Mouse (Mus musculus) heart, embryonic 12.5 days (tissue): ENCODE results near the gene Ntng1. TPM values are rescaled to one million over a fixed set of nuclear protein-coding genes. Genes with fewer than 3 reads are reported as not detected.

Experiments used
- polyA plus RNA-seq: library from polyadenylated mRNA; unstranded; fragments of >200 nt; fragmentation: Nextera tagmentation; extraction: Ambion mirVana; gene quantifications from 2 replicates; pipeline ENCODE4 v1.2.1, GENCODE M21; 2016

The Ntng1 gene
- polyA plus RNA-seq, 1 experiment from 2014 or later: 0.26 TPM

Other genes starting within 250 kb of the Ntng1 start
- gene Prmt6, start 107.0 kb upstream of the Ntng1 start, polyA plus RNA-seq: 21.6 and 22.8 TPM in 2 replicates